Mouse (Mus musculus): ENCODE measurements around the gene St6galnac3. TPM values are rescaled to one million over a fixed set of nuclear protein-coding genes. Genes with fewer than 3 reads are reported as not detected.

Gene St6galnac3
- polyA plus RNA-seq, 1 experiment from 2014 or later = 34.1 TPM

DNA sequence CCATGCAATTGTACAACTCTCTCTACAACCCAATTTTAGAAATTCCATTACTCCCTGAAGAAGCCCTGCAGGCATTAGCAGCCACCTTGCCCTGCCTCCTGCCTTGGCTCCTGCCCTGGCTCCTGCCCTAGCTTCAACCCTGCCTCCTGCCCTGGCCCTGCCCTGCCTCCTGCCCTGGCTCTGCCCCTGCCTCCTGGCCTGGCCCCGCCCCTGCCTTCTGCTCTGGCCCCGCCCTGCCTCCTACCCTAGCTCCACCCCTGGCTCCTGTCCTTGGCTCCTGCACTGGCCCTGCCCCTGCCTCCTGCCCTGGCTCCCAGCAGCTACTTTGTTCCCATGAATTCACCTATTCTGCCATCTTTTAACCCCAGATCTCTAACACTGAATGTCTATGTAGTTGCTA is 576.1 kb downstream of the St6galnac3 start:
- Histone ChIP-seq H3K4me1 (ENCODE audit: insufficient read depth) (no peaks in the 10 kb centered on the region), H3K4me2 (no peak overlapping the region), H3K4me3 (ENCODE audit: low read depth, low read length) (no peak overlapping the region), H3K36me3 (ENCODE audit: insufficient read depth) (no peaks in the 10 kb centered on the region), H3K27ac (ENCODE audit: low read depth) (no peak overlapping the region), H3K9ac (no peak overlapping the region), H3K27me3 (ENCODE audit: insufficient read depth, low read length) (no peaks in the 10 kb centered on the region), H3K9me3 (ENCODE audit: low read depth, low read length) (no peaks in the 10 kb centered on the region)
- peak; percentile 63 for ATAC-seq (ENCODE audit: insufficient read depth)
- WGBS = 21% methylated on average over 2 of the region's 2 CpGs
- no peak for DNase-seq
- TF ChIP-seq CTCF (IDR thresholded peaks at IDR 0.05; ENCODE audit: low read depth) = no peak

Small RNA genes within 50 kb of the gene (microRNA-seq; reads per million reads assigned to microRNA genes)
- not detected for gene Gm27405 (ENCODE audit: borderline number of aligned reads)

Other genes with a start within 250 kb of the St6galnac3 start
- gene Asb17, start 119.0 kb upstream of the St6galnac3 start, polyA plus RNA-seq (2014; fragmentation: Nextera tagmentation; extraction: Ambion mirVana) = 0.09 TPM in 1 of 2 replicates, not detected in the other
- gene Msh4, start 181.0 kb upstream of the St6galnac3 start, polyA plus RNA-seq (2014; fragmentation: Nextera tagmentation; extraction: Ambion mirVana) = 0.17 and 0.26 TPM in 2 replicates
- 52.1 and 54.4 TPM in 2 replicates for gene Rabggtb, start 187.8 kb upstream of the St6galnac3 start, polyA plus RNA-seq (2014; fragmentation: Nextera tagmentation; extraction: Ambion mirVana)
- 45.7 and 47.6 TPM in 2 replicates for gene Acadm, start 219.5 kb upstream of the St6galnac3 start, polyA plus RNA-seq (2014; fragmentation: Nextera tagmentation; extraction: Ambion mirVana)
- 0.29 and 0.53 TPM in 2 replicates for gene Slc44a5, start 248.3 kb upstream of the St6galnac3 start, polyA plus RNA-seq (2014; fragmentation: Nextera tagmentation; extraction: Ambion mirVana)